In the genomic region with DNA sequence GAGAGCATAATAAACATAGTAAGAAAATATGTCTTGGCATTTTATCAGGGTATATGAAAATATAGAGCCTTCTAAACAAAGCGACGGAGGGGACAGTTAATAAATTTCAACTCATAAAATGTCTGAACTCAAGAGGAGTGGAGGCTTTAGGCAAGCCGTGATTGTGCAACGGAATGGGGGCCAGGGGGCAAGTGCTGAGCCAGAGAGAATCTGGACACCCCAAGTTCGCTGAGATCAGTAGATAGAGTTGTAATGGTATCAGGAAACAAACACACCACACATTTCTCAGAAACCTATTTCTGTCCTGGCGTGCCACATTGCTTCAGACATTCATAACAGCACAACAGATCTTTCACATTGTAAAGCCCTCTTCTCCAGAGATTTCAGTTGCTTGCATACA, we compare ENCODE assay signal across 17 mouse cellular contexts.
DNase-seq lines count a peak whose midpoint lies in the region; ATAC-seq and TF ChIP-seq lines count a peak whose summit lies in the region.
"Had no signal": no experiment of that assay in that cellular context is flagged by ENCODE, and none has a peak within 500 bp of the region (broad histone marks: within the 10 kb centered on the region; RNA-seq: fewer than 3 reads in every experiment).

No protein-coding gene starts in this region.

- peak overlapping the region; percentile 53 for H3K4me2 ChIP-seq in heart, embryonic 12.5 days
- H3K4me2 ChIP-seq in lung, embryonic 14.5 days, result no peak overlapping the region
- no peak overlapping the region for H3K4me2 ChIP-seq in hindbrain, postnatal 0 days (ENCODE audit: low read depth, low read length)
- H3K4me2 ChIP-seq: embryonic facial prominence, embryonic 15.5 days; liver, embryonic 12.5 days had no signal

- H3K9ac ChIP-seq in heart, embryonic 12.5 days, result 0 out of 2 replicates have a peak overlapping the region, but pooled peaks have one; percentile 16
- H3K9ac ChIP-seq in lung, embryonic 14.5 days, result no peak overlapping the region
- no peak overlapping the region for H3K9ac ChIP-seq in hindbrain, postnatal 0 days (replicated peaks; ENCODE audit: low read length)
- H3K9ac ChIP-seq: embryonic facial prominence, embryonic 15.5 days; forebrain, postnatal 0 days; liver, embryonic 12.5 days had no signal

- TF ChIP-seq CTCF in lung, embryonic 14.5 days (IDR thresholded peaks at IDR 0.05; ENCODE audit: low read depth), result no peak
- TF ChIP-seq CTCF in lung, adult 2 months (IDR thresholded peaks at IDR 0.05; ENCODE audit: insufficient read depth, low read length), result no peak
- no peak for TF ChIP-seq CTCF in hindbrain, postnatal 0 days (IDR thresholded peaks at IDR 0.05; ENCODE audit: low read depth)

- no peaks in the 10 kb centered on the region for H3K27me3 ChIP-seq in heart, embryonic 12.5 days (replicated peaks)
- H3K27me3 ChIP-seq in lung, embryonic 14.5 days (ENCODE audit: insufficient read depth, low read length), result no peaks in the 10 kb centered on the region
- no peaks in the 10 kb centered on the region for H3K27me3 ChIP-seq in hindbrain, postnatal 0 days (ENCODE audit: insufficient read depth, low read length)
- H3K27me3 ChIP-seq: CH12.LX; embryonic facial prominence, embryonic 15.5 days; liver, embryonic 12.5 days had no signal

- no peak overlapping the region for H3K4me3 ChIP-seq in heart, embryonic 12.5 days
- H3K4me3 ChIP-seq in lung, embryonic 14.5 days (ENCODE audit: low read depth, low read length), result no peak overlapping the region
- no peak overlapping the region for H3K4me3 ChIP-seq in lung, adult 2 months (replicated peaks; ENCODE audit: extremely low read depth, low read depth, low read length)
- H3K4me3 ChIP-seq in hindbrain, postnatal 0 days (ENCODE audit: low read length), result no peak overlapping the region
- H3K4me3 ChIP-seq: embryonic facial prominence, embryonic 15.5 days; forebrain, embryonic 10.5 days; hindbrain, embryonic 10.5 days; liver, embryonic 12.5 days had no signal

- no peaks in the 10 kb centered on the region for H3K36me3 ChIP-seq in heart, embryonic 12.5 days
- H3K36me3 ChIP-seq in lung, embryonic 14.5 days (ENCODE audit: insufficient read depth), result no peaks in the 10 kb centered on the region
- no peaks in the 10 kb centered on the region for H3K36me3 ChIP-seq in hindbrain, postnatal 0 days (ENCODE audit: insufficient read depth, low read length)
- H3K36me3 ChIP-seq: embryonic facial prominence, embryonic 15.5 days; forebrain, embryonic 10.5 days; hindbrain, embryonic 10.5 days; liver, embryonic 12.5 days had no signal

- H3K9me3 ChIP-seq in heart, embryonic 12.5 days (replicated peaks), result no peaks in the 10 kb centered on the region
- no peaks in the 10 kb centered on the region for H3K9me3 ChIP-seq in lung, embryonic 14.5 days (ENCODE audit: low read depth, low read length)
- no peaks in the 10 kb centered on the region for H3K9me3 ChIP-seq in hindbrain, postnatal 0 days (ENCODE audit: low read length)
- H3K9me3 ChIP-seq: embryonic facial prominence, embryonic 15.5 days; forebrain, embryonic 10.5 days; hindbrain, embryonic 10.5 days; liver, embryonic 12.5 days had no signal

- H3K27ac ChIP-seq in heart, embryonic 12.5 days (ENCODE audit: poor library complexity, severe bottlenecking), result peak overlapping the region; percentile 68
- H3K27ac ChIP-seq in lung, embryonic 14.5 days (ENCODE audit: low read depth), result no peak overlapping the region
- H3K27ac ChIP-seq in hindbrain, postnatal 0 days, result no peak overlapping the region
- H3K27ac ChIP-seq: embryonic facial prominence, embryonic 15.5 days; forebrain, embryonic 10.5 days; hindbrain, embryonic 10.5 days; kidney, postnatal 0 days; liver, embryonic 12.5 days; stomach, postnatal 0 days had no signal

- DNase-seq in adrenal gland, adult 8-10 months, result peak; percentile 23
- DNase-seq in adrenal gland, postnatal 25 days, result no peak
- DNase-seq in heart, adult 8-10 months (ENCODE audit: low spot score), result no peak
- peak; percentile 18 for DNase-seq in lung, embryonic 14.5 days
- DNase-seq in lung, adult 2 months, result no peak
- no peak for DNase-seq in hindbrain, postnatal 0 days (ENCODE audit: low spot score)
- DNase-seq: forebrain, postnatal 0 days; right cerebral cortex, postnatal 4 days had no signal

- no peak for ATAC-seq in heart, embryonic 12.5 days (ENCODE audit: insufficient number of reproducible peaks, low FRiP score)
- ATAC-seq in lung, embryonic 14.5 days (ENCODE audit: insufficient read depth), result no peak
- ATAC-seq in granulocyte monocyte progenitor cell, adult 5-6 weeks (replicated peaks; ENCODE audit: poor library complexity, severe bottlenecking), result 0 out of 2 replicates have a peak, but pooled peaks have one; percentile 16
- no peak for ATAC-seq in hindbrain, postnatal 0 days
- ATAC-seq: forebrain, postnatal 0 days; liver, embryonic 12.5 days had no signal

- WGBS in heart, embryonic 12.5 days, result 56% methylated on average over 6 of the region's 6 CpGs
- WGBS in lung, embryonic 14.5 days, result 66% methylated on average over 6 of the region's 6 CpGs
- WGBS in lung, adult 2 months, result 55% methylated on average over 6 of the region's 6 CpGs
- WGBS in hindbrain, postnatal 0 days, result 83% methylated on average over 6 of the region's 6 CpGs

- H3K4me1 ChIP-seq in heart, embryonic 12.5 days (replicated peaks), result peaks cover 27% of the 10 kb centered on the region
- H3K4me1 ChIP-seq in lung, embryonic 14.5 days (ENCODE audit: insufficient read depth), result no peaks in the 10 kb centered on the region
- H3K4me1 ChIP-seq in lung, adult 2 months (ENCODE audit: control insufficient read depth, insufficient read depth, low read length), result no peaks in the 10 kb centered on the region; the same call in 1 of the 2 replicates
- H3K4me1 ChIP-seq in hindbrain, postnatal 0 days (ENCODE audit: insufficient read depth, low read length), result no peaks in the 10 kb centered on the region
- H3K4me1 ChIP-seq: embryonic facial prominence, embryonic 15.5 days; liver, embryonic 12.5 days had no signal

- no peak for TF ChIP-seq POLR2A in lung, adult 2 months (IDR thresholded peaks at IDR 0.05; ENCODE audit: borderline replicate concordance, extremely low read depth, low read depth, low read length)

Comparison
In these comparisons a context has a peak if more than half of its experiments do, and no peak if none do; other contexts are left out.
1. DNase-seq: peak in adrenal gland, adult 8-10 months (single experiment) and lung, embryonic 14.5 days (single experiment); none in adrenal gland, postnatal 25 days (single experiment), heart, adult 8-10 months (single experiment), lung, adult 2 months (single experiment) and hindbrain, postnatal 0 days (single experiment).